Mouse (Mus musculus) hindbrain, postnatal 0 days (tissue): ENCODE measurements around the gene Shisa9. TPM values are rescaled to one million over a fixed set of nuclear protein-coding genes. Genes with fewer than 3 reads are reported as not detected.

Experiments used
- ATAC-seq: fragments of 200-750 bp; cut with Nextera tagmentation; 2 replicates; pipeline ENCODE4 v1.8.0; 2017; ENCODE audit warnings: mild to moderate bottlenecking, moderate TSS enrichment, moderate library complexity
- DNase-seq: peaks from one replicate; pipeline ENCODE4 v3.0.0-alpha.2; 2015; ENCODE audit warnings: low spot score
- H3K27ac ChIP-seq: fragments of 300-500 bp; sonication (generic); 2 replicates; pipeline ENCODE4 v1.5.1; 2014; ENCODE audit warnings: mild to moderate bottlenecking
- H3K27me3 ChIP-seq: fragments of 300-500 bp; sonication (generic); 2 replicates; pipeline ENCODE4 v1.6.1; 2014; ENCODE audit warnings: low read length, mixed read lengths; ENCODE audit not compliant: insufficient read depth
- H3K36me3 ChIP-seq: fragments of 300-500 bp; sonication (generic); 2 replicates; pipeline ENCODE4 v1.6.1; 2014; ENCODE audit warnings: low read length, mixed read lengths; ENCODE audit not compliant: insufficient read depth
- H3K4me1 ChIP-seq: fragments of 300-500 bp; sonication (generic); 2 replicates; pipeline ENCODE4 v1.6.1; 2014; ENCODE audit warnings: antibody characterized with exemption, low read length, mixed read lengths; ENCODE audit not compliant: insufficient read depth
- H3K4me2 ChIP-seq: fragments of 300-500 bp; sonication (generic); 2 replicates; pipeline ENCODE4 v1.6.1; 2014; ENCODE audit warnings: low read depth, mild to moderate bottlenecking, low read length, moderate library complexity, mixed read lengths
- H3K4me3 ChIP-seq: fragments of 300-500 bp; sonication (generic); 2 replicates; pipeline ENCODE4 v1.5.1; 2014; ENCODE audit warnings: low read length
- H3K9ac ChIP-seq: fragments of 300-500 bp; sonication (generic); replicated peaks from 2 replicates; pipeline ENCODE4 v1.6.1; 2014; ENCODE audit warnings: mild to moderate bottlenecking, low read length, moderate library complexity, mixed read lengths
- H3K9me3 ChIP-seq: fragments of 300-500 bp; sonication (generic); 2 replicates; pipeline ENCODE4 v1.6.1; 2016; ENCODE audit warnings: low read length, mixed read lengths
- CTCF ChIP-seq: IDR thresholded peaks from 2 replicates; pipeline ENCODE4 v1.5.1; 2016; ENCODE audit warnings: antibody characterized with exemption, control low read depth, low read depth
- WGBS: fragments of 180-500 bp; shearing (Covaris S2); extraction: QIAGEN DNeasy Blood & Tissue Kit; methylation state at CpG from one replicate; pipeline ENCODE4 v1.1.7; 2014; 5-methylcytosine and 5-hydroxymethylcytosine counted together
- polyA plus RNA-seq: library from polyadenylated mRNA; unstranded; fragments of >200 nt; fragmentation: Nextera tagmentation; extraction: Ambion mirVana; gene quantifications from 2 replicates; pipeline ENCODE4 v1.2.1, GENCODE M21; 2015
- total RNA-seq: library from RNA; depleted of rRNA; stranded (reverse); fragments of >200 nt; gene quantifications from 2 replicates; pipeline ENCODE4 v1.2.3, GENCODE M21; 2014

The Shisa9 gene
- total and polyA plus RNA-seq, 2 experiments from 2014 or later = 22.5 to 85.6 TPM

GRCm38 (mm10) chr16:12115040-12115856 lies 131.3 kb downstream of the Shisa9 start:
- 0 out of 2 replicates have a peak, but pooled peaks have one; percentile 13 for TF ChIP-seq CTCF
- Histone ChIP-seq H3K27me3 (no peaks in the 10 kb centered on the region), H3K4me1 (no peaks in the 10 kb centered on the region), H3K27ac (no peak overlapping the region), H3K4me3 (no peak overlapping the region), H3K9ac (no peak overlapping the region), H3K9me3 (no peaks in the 10 kb centered on the region), H3K36me3 (no peaks in the 10 kb centered on the region), H3K4me2 (no peak overlapping the region)
- peak; percentile 82 for ATAC-seq
- WGBS = 31% methylated on average over 7 of the region's 7 CpGs
- DNase-seq = peak; percentile 72

GRCm38 (mm10) chr16:12116926-12117325 lies 133.0 kb downstream of the Shisa9 start:
- no peak overlapping the region for H3K27ac ChIP-seq
- no peaks in the 10 kb centered on the region for H3K27me3 ChIP-seq
- no peak overlapping the region for H3K9ac ChIP-seq
- H3K4me3 ChIP-seq = no peak overlapping the region
- no peak overlapping the region for H3K4me2 ChIP-seq
- H3K4me1 ChIP-seq = no peaks in the 10 kb centered on the region
- 86% methylated on average over 1 of the region's 1 CpGs for WGBS
- no peak for TF ChIP-seq CTCF
- DNase-seq (no peak), ATAC-seq (no peak)
- H3K9me3 ChIP-seq = no peaks in the 10 kb centered on the region
- H3K36me3 ChIP-seq = no peaks in the 10 kb centered on the region

- no peak for TF ChIP-seq CTCF
- WGBS = 68% methylated on average over 3 of the region's 3 CpGs
These were observed 135.6 kb downstream of the Shisa9 start for GRCm38 (mm10) chr16:12119463-12119862.

GRCm38 (mm10) chr16:12129782-12130181 lies 145.9 kb downstream of the Shisa9 start:
- DNase-seq (peak; percentile 32), ATAC-seq (no peak)
- 61% methylated on average over 3 of the region's 3 CpGs for WGBS
- no peak for TF ChIP-seq CTCF
- no peaks in the 10 kb centered on the region for H3K9me3 ChIP-seq
- no peak overlapping the region for H3K4me3 ChIP-seq
- H3K36me3 ChIP-seq = no peaks in the 10 kb centered on the region
- H3K27ac ChIP-seq = no peak overlapping the region
- no peak overlapping the region for H3K9ac ChIP-seq
- no peaks in the 10 kb centered on the region for H3K4me1 ChIP-seq
- H3K4me2 ChIP-seq = no peak overlapping the region
- H3K27me3 ChIP-seq = no peaks in the 10 kb centered on the region

More at GRCm38 (mm10) chr16:12119463-12119862, 135.6 kb downstream of the Shisa9 start:
- H3K9ac ChIP-seq = no peak overlapping the region
- H3K4me1 ChIP-seq = no peaks in the 10 kb centered on the region
- H3K9me3 ChIP-seq = no peaks in the 10 kb centered on the region
- no peak for DNase-seq
- no peak overlapping the region for H3K4me2 ChIP-seq
- no peak overlapping the region for H3K27ac ChIP-seq
- no peak for ATAC-seq
- H3K27me3 ChIP-seq = no peaks in the 10 kb centered on the region
- no peak overlapping the region for H3K4me3 ChIP-seq
- no peaks in the 10 kb centered on the region for H3K36me3 ChIP-seq

GRCm38 (mm10) chr16:12146666-12147065 lies 162.8 kb downstream of the Shisa9 start:
- peak; percentile 88 for ATAC-seq

GRCm38 (mm10) chr16:12151986-12152385 lies 168.1 kb downstream of the Shisa9 start:
- no peaks in the 10 kb centered on the region for H3K27me3 ChIP-seq
- no peak overlapping the region for H3K9ac ChIP-seq
- H3K4me1 ChIP-seq = no peaks in the 10 kb centered on the region
- no peak overlapping the region for H3K4me3 ChIP-seq
- H3K27ac ChIP-seq = no peak overlapping the region
- WGBS = 59% methylated on average over 4 of the region's 4 CpGs
- DNase-seq (peak; percentile 26), ATAC-seq (no peak)
- TF ChIP-seq CTCF = no peak
- H3K9me3 ChIP-seq = no peaks in the 10 kb centered on the region
- H3K36me3 ChIP-seq = no peaks in the 10 kb centered on the region
- H3K4me2 ChIP-seq = no peak overlapping the region

More at GRCm38 (mm10) chr16:12146666-12147065, 162.8 kb downstream of the Shisa9 start:
- DNase-seq = peak; percentile 72
- no peaks in the 10 kb centered on the region for H3K9me3 ChIP-seq
- no peaks in the 10 kb centered on the region for H3K36me3 ChIP-seq
- no peak for TF ChIP-seq CTCF
- no peak overlapping the region for H3K9ac ChIP-seq
- H3K4me3 ChIP-seq = no peak overlapping the region
- H3K27me3 ChIP-seq = no peaks in the 10 kb centered on the region
- no peaks in the 10 kb centered on the region for H3K4me1 ChIP-seq
- peak overlapping the region; percentile 63; the same call in 1 of the 2 replicates for H3K27ac ChIP-seq
- no peak overlapping the region for H3K4me2 ChIP-seq

GRCm38 (mm10) chr16:12154476-12154875 lies 170.6 kb downstream of the Shisa9 start:
- Histone ChIP-seq H3K9me3 (no peaks in the 10 kb centered on the region), H3K4me2 (no peak overlapping the region), H3K4me3 (no peak overlapping the region), H3K9ac (no peak overlapping the region), H3K27ac (no peak overlapping the region), H3K4me1 (no peaks in the 10 kb centered on the region), H3K36me3 (no peaks in the 10 kb centered on the region), H3K27me3 (no peaks in the 10 kb centered on the region)
- TF ChIP-seq CTCF = no peak
- DNase-seq (peak; percentile 73), ATAC-seq (peak; percentile 47; the same call in 1 of the 2 replicates)
- 49% methylated on average over 2 of the region's 2 CpGs for WGBS
